Mouse (Mus musculus) limb, embryonic 14.5 days (tissue): ENCODE data around the gene Arf5. TPM values are rescaled to one million over a fixed set of nuclear protein-coding genes. Genes with fewer than 3 reads are reported as not detected.

Source experiments
- ATAC-seq: fragments of 200-750 bp; cut with Nextera tagmentation; 2 replicates; pipeline ENCODE4 v1.8.0; 2017; ENCODE audit warnings: low read depth, moderate number of reproducible peaks, moderate TSS enrichment; ENCODE audit not compliant: low FRiP score
- DNase-seq: peaks from one replicate; pipeline ENCODE4 v3.0.0-alpha.2; 2015; ENCODE audit warnings: low spot score
- H3K27ac ChIP-seq: fragments of 300-500 bp; sonication (generic); replicated peaks from 2 replicates; pipeline ENCODE4 v1.5.1; 2014; ENCODE audit warnings: low read depth, mild to moderate bottlenecking, low read length, moderate library complexity, mixed read lengths
- H3K27me3 ChIP-seq: fragments of 300-500 bp; sonication (generic); 2 replicates; pipeline ENCODE4 v1.6.1; 2014; ENCODE audit warnings: low read length, mixed read lengths; ENCODE audit not compliant: control insufficient read depth, insufficient read depth
- H3K36me3 ChIP-seq: fragments of 300-500 bp; sonication (generic); 2 replicates; pipeline ENCODE4 v1.6.1; 2014; ENCODE audit warnings: mild to moderate bottlenecking, low read length, moderate library complexity, mixed read lengths; ENCODE audit not compliant: control insufficient read depth, insufficient read depth
- H3K4me1 ChIP-seq: fragments of 300-500 bp; sonication (generic); 2 replicates; pipeline ENCODE4 v1.6.1; 2014; ENCODE audit warnings: antibody characterized with exemption, low read length, mixed read lengths; ENCODE audit not compliant: control insufficient read depth, insufficient read depth
- H3K4me2 ChIP-seq: fragments of 300-500 bp; sonication (generic); replicated peaks from 2 replicates; pipeline ENCODE4 v1.6.1; 2014; ENCODE audit warnings: low read depth, mild to moderate bottlenecking, low read length, moderate library complexity; ENCODE audit not compliant: severe bottlenecking
- H3K4me3 ChIP-seq: fragments of 300-500 bp; sonication (generic); replicated peaks from 2 replicates; pipeline ENCODE4 v1.5.1; 2014; ENCODE audit warnings: low read length
- H3K9ac ChIP-seq: fragments of 300-500 bp; sonication (generic); 2 replicates; pipeline ENCODE4 v1.6.1; 2014; ENCODE audit warnings: mild to moderate bottlenecking, low read depth, low read length, moderate library complexity; ENCODE audit not compliant: severe bottlenecking
- H3K9me3 ChIP-seq: fragments of 300-500 bp; sonication (generic); 2 replicates; pipeline ENCODE4 v1.6.1; 2016; ENCODE audit warnings: low read length; ENCODE audit not compliant: control insufficient read depth
- POLR2A ChIP-seq: fragments of 200-500 bp; IDR thresholded peaks from 2 replicates; pipeline ENCODE4 v1.8.0; 2012; ENCODE audit warnings: inconsistent platforms, mild to moderate bottlenecking, moderate library complexity, borderline replicate concordance; ENCODE audit not compliant: insufficient read depth, insufficient read length; ENCODE audit errors: extremely low read depth
- WGBS: fragments of 180-500 bp; shearing (Covaris S2); extraction: QIAGEN DNeasy Blood & Tissue Kit; methylation state at CpG from one replicate; pipeline ENCODE4 v1.1.7; 2014; 5-methylcytosine and 5-hydroxymethylcytosine counted together
- polyA plus RNA-seq, 2 experiments: library from polyadenylated mRNA; depleted of rRNA in 1 of 2; stranded (reverse) in 1 of 2; unstranded in 1 of 2; fragments of >200 nt; fragmentation: Nextera tagmentation in 1 of 2; extraction: Ambion mirVana in 1 of 2; gene quantifications; 2 replicates each; pipeline versions ENCODE4 v1.2.1 to v1.2.3; 2012 to 2014

The Arf5 gene
- polyA plus RNA-seq, 2 experiments = 370 to 413 TPM

GRCm38 (mm10) chr6:28474839-28475238 is 51.5 kb downstream of the Arf5 start, which contains the start of gene Snd1:
TSS of gene Snd1 (plus strand) at chr6:28475139.
- H3K27ac ChIP-seq = no peak within 1 kb of the TSS
- no peaks in the 10 kb centered on the region for H3K27me3 ChIP-seq
- whole genome bisulfite sequencing = 83% methylated on average over 5 of the region's 5 CpGs
- ATAC-seq (no peak), DNase-seq (no peak)
- no peak within 1 kb of the TSS for H3K9ac ChIP-seq
- peaks cover 6% of the 10 kb centered on the region; the same call in 1 of the 2 replicates for H3K4me1 ChIP-seq
- no peak within 1 kb of the TSS for H3K4me3 ChIP-seq
- H3K9me3 ChIP-seq = no peaks in the 10 kb centered on the region
- no peak for TF ChIP-seq POLR2A
- no peaks in the 10 kb centered on the region for H3K36me3 ChIP-seq
- no peak within 1 kb of the TSS for H3K4me2 ChIP-seq

Other genes starting within 250 kb of the Arf5 start
- 6.0 and 7.1 TPM in 2 replicates for gene Zfp800, start 25.6 kb upstream of the Arf5 start, polyA plus RNA-seq (2012; rRNA removed)
- gene Zfp800, start 25.6 kb upstream of the Arf5 start, polyA plus RNA-seq (2014; fragmentation: Nextera tagmentation; extraction: Ambion mirVana) = 19.5 and 20.3 TPM in 2 replicates
- 0.11 and 0.17 TPM in 2 replicates for gene Fscn3, start 4.2 kb downstream of the Arf5 start, polyA plus RNA-seq (2012; rRNA removed)
- gene Fscn3, start 4.2 kb downstream of the Arf5 start, polyA plus RNA-seq (2014; fragmentation: Nextera tagmentation; extraction: Ambion mirVana) = not detected in 2 replicates
- gene Gcc1, start 4.8 kb downstream of the Arf5 start, polyA plus RNA-seq (2012; rRNA removed) = 5.8 and 6.7 TPM in 2 replicates
- 8.6 and 9.4 TPM in 2 replicates for gene Gcc1, start 4.8 kb downstream of the Arf5 start, polyA plus RNA-seq (2014; fragmentation: Nextera tagmentation; extraction: Ambion mirVana)
- not detected in 2 replicates for gene Pax4, start 25.8 kb downstream of the Arf5 start, polyA plus RNA-seq (2012; rRNA removed)
- not detected in 2 replicates for gene Pax4, start 25.8 kb downstream of the Arf5 start, polyA plus RNA-seq (2014; fragmentation: Nextera tagmentation; extraction: Ambion mirVana)
- 104 and 113 TPM in 2 replicates for gene Snd1, start 51.6 kb downstream of the Arf5 start, polyA plus RNA-seq (2012; rRNA removed)
- gene Snd1, start 51.6 kb downstream of the Arf5 start, polyA plus RNA-seq (2014; fragmentation: Nextera tagmentation; extraction: Ambion mirVana) = 120 and 128 TPM in 2 replicates